Mouse (Mus musculus): ENCODE measurements around the gene Top3b. TPM values are rescaled to one million over a fixed set of nuclear protein-coding genes. Genes with fewer than 3 reads are reported as not detected.
"Not testable (repeated sequence)": the region's sequence is repeated elsewhere in the genome, so short reads cannot be mapped to it uniquely, and the experiment has no call there.

The Top3b gene
- polyA plus RNA-seq, 1 experiment from 2014 or later = 49.2 TPM

- 82% methylated on average over 9 of the region's 9 CpGs for WGBS
- ATAC-seq; H3K4me1 ChIP-seq (ENCODE audit: control insufficient read depth, insufficient read depth, low read length); H3K4me2 ChIP-seq (ENCODE audit: low read depth, low read length); H3K27ac ChIP-seq (ENCODE audit: low read length); H3K9me3 ChIP-seq (ENCODE audit: control insufficient read depth, low read length); H3K36me3 ChIP-seq (ENCODE audit: control insufficient read depth, insufficient read depth, low read length); H3K9ac ChIP-seq (ENCODE audit: low read depth, low read length); H3K27me3 ChIP-seq (replicated peaks; ENCODE audit: control insufficient read depth, insufficient read depth, low read length); H3K4me3 ChIP-seq (ENCODE audit: low read length): not testable (repeated sequence)
Observed at GRCm38 (mm10) chr16:16856054-16856453, 14.5 kb upstream of the Top3b start.

- H3K9ac ChIP-seq (ENCODE audit: low read depth, low read length) = no peak overlapping the region
- H3K36me3 ChIP-seq (ENCODE audit: control insufficient read depth, insufficient read depth, low read length) = no peaks in the 10 kb centered on the region
- H3K9me3 ChIP-seq (ENCODE audit: control insufficient read depth, low read length) = no peaks in the 10 kb centered on the region
- H3K4me2 ChIP-seq (ENCODE audit: low read depth, low read length) = no peak overlapping the region
- no peak overlapping the region for H3K27ac ChIP-seq (ENCODE audit: low read length)
- H3K4me3 ChIP-seq (ENCODE audit: low read length) = no peak overlapping the region
- ATAC-seq = no peak
- H3K27me3 ChIP-seq (replicated peaks; ENCODE audit: control insufficient read depth, insufficient read depth, low read length) = no peaks in the 10 kb centered on the region
- 65% methylated on average over 13 of the region's 13 CpGs for WGBS
- H3K4me1 ChIP-seq (ENCODE audit: control insufficient read depth, insufficient read depth, low read length) = no peaks in the 10 kb centered on the region
Observed at GRCm38 (mm10) chr16:16856731-16857476, 13.6 kb upstream of the Top3b start.

- H3K36me3 ChIP-seq (ENCODE audit: control insufficient read depth, insufficient read depth, low read length) = no peaks in the 10 kb centered on the region
- no peak for ATAC-seq
- H3K27me3 ChIP-seq (replicated peaks; ENCODE audit: control insufficient read depth, insufficient read depth, low read length) = no peaks in the 10 kb centered on the region
- no peaks in the 10 kb centered on the region for H3K4me1 ChIP-seq (ENCODE audit: control insufficient read depth, insufficient read depth, low read length)
- H3K4me3 ChIP-seq (ENCODE audit: low read length) = no peak overlapping the region
- no peak overlapping the region for H3K4me2 ChIP-seq (ENCODE audit: low read depth, low read length)
- H3K9me3 ChIP-seq (ENCODE audit: control insufficient read depth, low read length) = no peaks in the 10 kb centered on the region
- no peak overlapping the region for H3K27ac ChIP-seq (ENCODE audit: low read length)
- H3K9ac ChIP-seq (ENCODE audit: low read depth, low read length) = no peak overlapping the region
- WGBS = 76% methylated on average over 3 of the region's 3 CpGs
Observed at GRCm38 (mm10) chr16:16862288-16862687, 8.2 kb upstream of the Top3b start.

GRCm38 (mm10) chr16:16863978-16864377, 6.6 kb upstream of the Top3b start, which contains the start of gene Igll1:
TSS of gene Igll1 (minus strand) at chr16:16863985.
- Histone ChIP-seq H3K4me3 (ENCODE audit: low read length) (no peak within 1 kb of the TSS), H3K4me1 (ENCODE audit: control insufficient read depth, insufficient read depth, low read length) (no peaks in the 10 kb centered on the region), H3K9ac (ENCODE audit: low read depth, low read length) (no peak within 1 kb of the TSS), H3K27me3 (replicated peaks; ENCODE audit: control insufficient read depth, insufficient read depth, low read length) (no peaks in the 10 kb centered on the region), H3K9me3 (ENCODE audit: control insufficient read depth, low read length) (no peaks in the 10 kb centered on the region), H3K36me3 (ENCODE audit: control insufficient read depth, insufficient read depth, low read length) (no peaks in the 10 kb centered on the region), H3K4me2 (ENCODE audit: low read depth, low read length) (no peak within 1 kb of the TSS), H3K27ac (ENCODE audit: low read length) (no peak within 1 kb of the TSS)
- WGBS = 72% methylated on average over 2 of the region's 2 CpGs
- ATAC-seq = no peak

- H3K27ac ChIP-seq (ENCODE audit: low read length) = no peak overlapping the region
Observed at GRCm38 (mm10) chr16:16865217-16865616, 5.3 kb upstream of the Top3b start.

GRCm38 (mm10) chr16:16865696-16866561, 4.6 kb upstream of the Top3b start:
- Histone ChIP-seq H3K27ac (ENCODE audit: low read length) (no peak overlapping the region), H3K4me3 (ENCODE audit: low read length) (no peak overlapping the region), H3K27me3 (replicated peaks; ENCODE audit: control insufficient read depth, insufficient read depth, low read length) (no peaks in the 10 kb centered on the region), H3K9me3 (ENCODE audit: control insufficient read depth, low read length) (no peaks in the 10 kb centered on the region), H3K9ac (ENCODE audit: low read depth, low read length) (no peak overlapping the region), H3K36me3 (ENCODE audit: control insufficient read depth, insufficient read depth, low read length) (no peaks in the 10 kb centered on the region), H3K4me1 (ENCODE audit: control insufficient read depth, insufficient read depth, low read length) (no peaks in the 10 kb centered on the region), H3K4me2 (ENCODE audit: low read depth, low read length) (no peak overlapping the region)
- 47% methylated on average over 4 of the region's 5 CpGs for WGBS
- no peak for ATAC-seq

More at GRCm38 (mm10) chr16:16865217-16865616, 5.3 kb upstream of the Top3b start:
- H3K4me3 ChIP-seq (ENCODE audit: low read length) = no peak overlapping the region
- no peaks in the 10 kb centered on the region for H3K9me3 ChIP-seq (ENCODE audit: control insufficient read depth, low read length)
- H3K4me1 ChIP-seq (ENCODE audit: control insufficient read depth, insufficient read depth, low read length) = no peaks in the 10 kb centered on the region
- no peak overlapping the region for H3K9ac ChIP-seq (ENCODE audit: low read depth, low read length)
- no peaks in the 10 kb centered on the region for H3K27me3 ChIP-seq (replicated peaks; ENCODE audit: control insufficient read depth, insufficient read depth, low read length)
- ATAC-seq = no peak
- no peaks in the 10 kb centered on the region for H3K36me3 ChIP-seq (ENCODE audit: control insufficient read depth, insufficient read depth, low read length)
- no peak overlapping the region for H3K4me2 ChIP-seq (ENCODE audit: low read depth, low read length)

- Histone ChIP-seq H3K27me3 (replicated peaks; ENCODE audit: control insufficient read depth, insufficient read depth, low read length) (no peaks in the 10 kb centered on the region), H3K4me3 (ENCODE audit: low read length) (peak overlapping the region; percentile 81), H3K4me1 (ENCODE audit: control insufficient read depth, insufficient read depth, low read length) (peaks cover 3% of the 10 kb centered on the region; the same call in 1 of the 2 replicates), H3K9ac (ENCODE audit: low read depth, low read length) (peak overlapping the region; percentile 95), H3K4me2 (ENCODE audit: low read depth, low read length) (peak overlapping the region; percentile 54), H3K9me3 (ENCODE audit: control insufficient read depth, low read length) (no peaks in the 10 kb centered on the region), H3K27ac (ENCODE audit: low read length) (peak overlapping the region; percentile 98), H3K36me3 (ENCODE audit: control insufficient read depth, insufficient read depth, low read length) (no peaks in the 10 kb centered on the region; the same call in 1 of the 2 replicates)
- WGBS = 36% methylated on average over 7 of the region's 7 CpGs
- ATAC-seq = peak; percentile 47
Observed at GRCm38 (mm10) chr16:16870241-16870616, 307 bp upstream of the Top3b start.

- Histone ChIP-seq H3K9me3 (ENCODE audit: control insufficient read depth, low read length) (no peaks in the 10 kb centered on the region), H3K4me3 (ENCODE audit: low read length) (no peak overlapping the region), H3K27ac (ENCODE audit: low read length) (no peak overlapping the region), H3K4me1 (ENCODE audit: control insufficient read depth, insufficient read depth, low read length) (no peaks in the 10 kb centered on the region), H3K9ac (ENCODE audit: low read depth, low read length) (no peak overlapping the region), H3K36me3 (ENCODE audit: control insufficient read depth, insufficient read depth, low read length) (peaks cover 23% of the 10 kb centered on the region), H3K4me2 (ENCODE audit: low read depth, low read length) (no peak overlapping the region), H3K27me3 (replicated peaks; ENCODE audit: control insufficient read depth, insufficient read depth, low read length) (no peaks in the 10 kb centered on the region)
- no peak for ATAC-seq
- 92% methylated on average over 5 of the region's 5 CpGs for WGBS
Observed at GRCm38 (mm10) chr16:16879025-16879424, 8.5 kb downstream of the Top3b start.

GRCm38 (mm10) chr16:16888341-16888740, 17.8 kb downstream of the Top3b start:
- no peak for ATAC-seq
- Histone ChIP-seq H3K27me3 (replicated peaks; ENCODE audit: control insufficient read depth, insufficient read depth, low read length) (no peaks in the 10 kb centered on the region), H3K4me2 (ENCODE audit: low read depth, low read length) (no peak overlapping the region), H3K4me1 (ENCODE audit: control insufficient read depth, insufficient read depth, low read length) (no peaks in the 10 kb centered on the region), H3K9ac (ENCODE audit: low read depth, low read length) (no peak overlapping the region), H3K36me3 (ENCODE audit: control insufficient read depth, insufficient read depth, low read length) (peaks cover 36% of the 10 kb centered on the region), H3K27ac (ENCODE audit: low read length) (no peak overlapping the region), H3K9me3 (ENCODE audit: control insufficient read depth, low read length) (no peaks in the 10 kb centered on the region), H3K4me3 (ENCODE audit: low read length) (no peak overlapping the region)
- 100% methylated on average over 1 of the region's 1 CpGs for WGBS

Measured in intestine, embryonic 16.5 days (tissue).